Mouse (Mus musculus): ENCODE measurements around the gene Cnn1. TPM values are rescaled to one million over a fixed set of nuclear protein-coding genes. Genes with fewer than 3 reads are reported as not detected.

Cnn1 gene
- polyA plus RNA-seq, 1 experiment from 2014 or later: 432 TPM

- Histone ChIP-seq H3K9ac (ENCODE audit: low read depth, low read length) (no peak overlapping the region), H3K4me1 (replicated peaks; ENCODE audit: control insufficient read depth, insufficient read depth, low read length) (0 out of 2 replicates have a peak, but pooled peaks cover 4% of the 10 kb centered on the region), H3K4me2 (replicated peaks; ENCODE audit: low read depth) (no peak overlapping the region), H3K27me3 (replicated peaks; ENCODE audit: control insufficient read depth, insufficient read depth, low read length) (peaks cover 15% of the 10 kb centered on the region), H3K9me3 (ENCODE audit: control insufficient read depth) (no peaks in the 10 kb centered on the region), H3K27ac (ENCODE audit: low read depth, low read length) (no peak overlapping the region), H3K36me3 (ENCODE audit: control insufficient read depth, insufficient read depth) (peaks cover 49% of the 10 kb centered on the region), H3K4me3 (ENCODE audit: low read depth, low read length) (no peak overlapping the region)
- no peak for ATAC-seq
- TF ChIP-seq CTCF (IDR thresholded peaks at IDR 0.05; ENCODE audit: low read depth): no peak
- 85% methylated on average over 9 of the region's 9 CpGs for WGBS
Measured at GRCm38 (mm10) chr9:22058011-22058424, 41.0 kb upstream of the Cnn1 start.

DNA sequence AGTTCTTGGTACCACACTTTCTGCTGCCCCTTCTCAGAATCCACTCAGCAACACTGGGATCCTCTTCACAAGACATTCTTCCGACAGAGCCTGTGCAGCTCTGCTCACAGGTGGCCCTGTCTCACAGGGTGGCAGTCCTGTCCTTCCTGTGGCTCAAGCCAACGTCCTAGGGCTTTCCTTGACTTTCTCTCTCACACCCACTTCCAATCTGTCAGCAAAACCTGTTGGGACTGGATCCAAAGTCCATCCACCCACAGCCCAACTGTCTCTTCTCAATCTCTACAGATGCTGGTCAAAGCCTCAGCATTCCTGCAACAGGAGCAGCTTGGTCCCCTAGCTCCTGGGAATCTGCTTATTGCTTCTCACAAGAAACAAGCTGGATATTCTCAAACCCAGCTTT, 37.7 kb upstream of the Cnn1 start:
- 57% methylated on average over 2 of the region's 2 CpGs for whole genome bisulfite sequencing
- no peak for ATAC-seq
- H3K36me3 ChIP-seq (ENCODE audit: control insufficient read depth, insufficient read depth): peaks cover 75% of the 10 kb centered on the region

DNA sequence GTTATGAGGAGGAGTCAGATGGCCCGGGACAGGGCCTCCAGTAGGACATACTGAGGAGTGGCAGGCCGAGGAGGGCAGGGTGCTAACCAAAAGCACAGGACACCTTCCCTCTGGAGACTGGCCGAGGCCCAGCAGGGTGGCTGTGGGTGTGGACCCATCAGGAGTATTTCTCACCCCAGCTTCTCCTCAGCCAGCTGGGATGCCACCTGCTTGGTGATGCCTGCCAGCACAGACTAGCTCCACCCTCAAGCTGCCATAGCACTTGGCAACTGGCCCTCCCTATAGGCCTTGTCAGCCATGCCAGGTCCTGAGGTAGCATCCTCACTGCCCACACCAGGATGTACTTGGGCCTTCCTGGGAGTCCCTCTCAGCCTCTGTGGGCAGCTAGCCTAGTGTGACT, 34.7 kb upstream of the Cnn1 start:
- Histone ChIP-seq H3K4me1 (replicated peaks; ENCODE audit: control insufficient read depth, insufficient read depth, low read length) (no peaks in the 10 kb centered on the region), H3K36me3 (ENCODE audit: control insufficient read depth, insufficient read depth) (peaks cover 54% of the 10 kb centered on the region), H3K9ac (ENCODE audit: low read depth, low read length) (no peak overlapping the region), H3K9me3 (ENCODE audit: control insufficient read depth) (no peaks in the 10 kb centered on the region), H3K4me2 (replicated peaks; ENCODE audit: low read depth) (no peak overlapping the region), H3K4me3 (ENCODE audit: low read depth, low read length) (no peak overlapping the region), H3K27me3 (replicated peaks; ENCODE audit: control insufficient read depth, insufficient read depth, low read length) (no peaks in the 10 kb centered on the region), H3K27ac (ENCODE audit: low read depth, low read length) (no peak overlapping the region)
- 90% methylated on average over 3 of the region's 3 CpGs for WGBS
- no peak for TF ChIP-seq CTCF (IDR thresholded peaks at IDR 0.05; ENCODE audit: low read depth)
- no peak for ATAC-seq

More for the DNA sequence above, 37.7 kb upstream of the Cnn1 start:
- Histone ChIP-seq H3K27ac (ENCODE audit: low read depth, low read length) (no peak overlapping the region), H3K9me3 (ENCODE audit: control insufficient read depth) (no peaks in the 10 kb centered on the region), H3K4me1 (replicated peaks; ENCODE audit: control insufficient read depth, insufficient read depth, low read length) (no peaks in the 10 kb centered on the region), H3K4me3 (ENCODE audit: low read depth, low read length) (no peak overlapping the region), H3K9ac (ENCODE audit: low read depth, low read length) (no peak overlapping the region), H3K27me3 (replicated peaks; ENCODE audit: control insufficient read depth, insufficient read depth, low read length) (no peaks in the 10 kb centered on the region), H3K4me2 (replicated peaks; ENCODE audit: low read depth) (no peak overlapping the region)
- TF ChIP-seq CTCF (IDR thresholded peaks at IDR 0.05; ENCODE audit: low read depth): no peak

- Histone ChIP-seq H3K9ac (ENCODE audit: low read depth, low read length) (no peak overlapping the region), H3K36me3 (ENCODE audit: control insufficient read depth, insufficient read depth) (peaks cover 50% of the 10 kb centered on the region), H3K4me3 (ENCODE audit: low read depth, low read length) (no peak overlapping the region), H3K4me1 (replicated peaks; ENCODE audit: control insufficient read depth, insufficient read depth, low read length) (no peaks in the 10 kb centered on the region), H3K27me3 (replicated peaks; ENCODE audit: control insufficient read depth, insufficient read depth, low read length) (no peaks in the 10 kb centered on the region), H3K9me3 (ENCODE audit: control insufficient read depth) (no peaks in the 10 kb centered on the region), H3K4me2 (replicated peaks; ENCODE audit: low read depth) (no peak overlapping the region), H3K27ac (ENCODE audit: low read depth, low read length) (no peak overlapping the region)
- no peak for ATAC-seq
- no peak for TF ChIP-seq CTCF (IDR thresholded peaks at IDR 0.05; ENCODE audit: low read depth)
- 87% methylated on average over 11 of the region's 11 CpGs for WGBS
Measured at GRCm38 (mm10) chr9:22065642-22066041, 33.4 kb upstream of the Cnn1 start.

GRCm38 (mm10) chr9:22066433-22066832, 32.6 kb upstream of the Cnn1 start:
- WGBS: 71% methylated on average over 3 of the region's 3 CpGs
- H3K4me3 ChIP-seq (ENCODE audit: low read depth, low read length): no peak overlapping the region
- H3K4me2 ChIP-seq (replicated peaks; ENCODE audit: low read depth): no peak overlapping the region
- no peak overlapping the region for H3K9ac ChIP-seq (ENCODE audit: low read depth, low read length)
- no peak overlapping the region for H3K27ac ChIP-seq (ENCODE audit: low read depth, low read length)
- H3K36me3 ChIP-seq (ENCODE audit: control insufficient read depth, insufficient read depth): peaks cover 44% of the 10 kb centered on the region
- H3K9me3 ChIP-seq (ENCODE audit: control insufficient read depth): no peaks in the 10 kb centered on the region
- ATAC-seq: no peak
- no peaks in the 10 kb centered on the region for H3K27me3 ChIP-seq (replicated peaks; ENCODE audit: control insufficient read depth, insufficient read depth, low read length)
- H3K4me1 ChIP-seq (replicated peaks; ENCODE audit: control insufficient read depth, insufficient read depth, low read length): no peaks in the 10 kb centered on the region
- peak; percentile 93 for TF ChIP-seq CTCF (IDR thresholded peaks at IDR 0.05; ENCODE audit: low read depth)

GRCm38 (mm10) chr9:22067195-22067594, 31.8 kb upstream of the Cnn1 start:
- Histone ChIP-seq H3K27me3 (replicated peaks; ENCODE audit: control insufficient read depth, insufficient read depth, low read length) (no peaks in the 10 kb centered on the region), H3K9ac (ENCODE audit: low read depth, low read length) (no peak overlapping the region), H3K4me2 (replicated peaks; ENCODE audit: low read depth) (no peak overlapping the region), H3K9me3 (ENCODE audit: control insufficient read depth) (no peaks in the 10 kb centered on the region), H3K4me1 (replicated peaks; ENCODE audit: control insufficient read depth, insufficient read depth, low read length) (no peaks in the 10 kb centered on the region), H3K36me3 (ENCODE audit: control insufficient read depth, insufficient read depth) (peaks cover 38% of the 10 kb centered on the region), H3K27ac (ENCODE audit: low read depth, low read length) (no peak overlapping the region), H3K4me3 (ENCODE audit: low read depth, low read length) (no peak overlapping the region)
- ATAC-seq: no peak
- no peak for TF ChIP-seq CTCF (IDR thresholded peaks at IDR 0.05; ENCODE audit: low read depth)
- 88% methylated on average over 5 of the region's 5 CpGs for WGBS
